Mouse (Mus musculus) cortical plate, adult 2 months (tissue): Measurements from ENCODE around the gene Hpd. TPM values are rescaled to one million over a fixed set of nuclear protein-coding genes. Genes with fewer than 3 reads are reported as not detected.
A peak's percentile ranks its signal among the peaks of the same experiment; 100 is the strongest.
"Not testable (repeated sequence)": the region's sequence is repeated elsewhere in the genome, so short reads cannot be mapped to it uniquely, and the experiment has no call there.

Experiments used
- H3K27ac ChIP-seq: fragments of 200-500 bp; 2 replicates; pipeline ENCODE4 v1.5.1; 2012; ENCODE audit warnings: low read length, control low read depth, inconsistent platforms; ENCODE audit not compliant: insufficient read depth
- H3K4me1 ChIP-seq: fragments of 200-500 bp; 2 replicates; pipeline ENCODE4 v1.6.1; 2011; ENCODE audit warnings: low read length; ENCODE audit not compliant: control insufficient read depth, insufficient read depth
- H3K4me3 ChIP-seq: fragments of 200-500 bp; 2 replicates; pipeline ENCODE4 v1.5.1; 2011; ENCODE audit warnings: mild to moderate bottlenecking, low read length, control low read depth; ENCODE audit not compliant: insufficient read depth
- CTCF ChIP-seq: fragments of 200-500 bp; IDR thresholded peaks from 2 replicates; pipeline ENCODE4 v1.5.1; 2011; ENCODE audit warnings: mild to moderate bottlenecking, control low read depth, low read length; ENCODE audit not compliant: insufficient read depth; ENCODE audit errors: extremely low read depth
- POLR2A ChIP-seq: fragments of 200-500 bp; IDR thresholded peaks from 2 replicates; pipeline ENCODE4 v1.6.1; 2011; ENCODE audit warnings: mild to moderate bottlenecking, low read length, control low read depth; ENCODE audit not compliant: insufficient read depth; ENCODE audit errors: extremely low read depth
- polyA plus RNA-seq: library from polyadenylated mRNA; depleted of rRNA; stranded (reverse); fragments of >200 nt; gene quantifications from 2 replicates; pipeline ENCODE4 v1.2.3, GENCODE M21; 2012; rRNA removed

The Hpd gene
- not detected in 2 replicates for polyA plus RNA-seq

DNA sequence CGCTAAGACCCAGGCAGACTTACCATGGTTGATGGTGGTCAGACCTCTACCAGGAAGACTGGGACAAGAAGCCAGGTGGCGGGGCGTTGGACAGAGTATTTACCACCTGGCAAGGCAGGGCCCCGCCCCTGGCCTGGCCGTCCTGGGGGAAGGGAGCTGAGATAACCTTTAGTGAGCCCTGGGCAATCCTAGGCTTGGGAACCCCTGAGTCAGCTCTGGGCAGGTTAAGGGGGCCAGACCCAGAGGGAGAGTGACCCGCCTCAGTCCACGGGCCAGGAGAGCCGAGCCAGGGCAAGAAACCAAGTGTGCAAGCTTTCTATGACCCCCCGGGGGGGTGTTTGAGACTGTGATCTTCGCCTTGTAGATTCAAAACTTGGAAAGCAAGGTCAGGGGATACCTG lies at the start of gene Hpd:
Gene Hpd, minus strand, starts transcription at position 77 of the 400 bp plus-strand sequence.
- H3K27ac ChIP-seq: no peak within 1 kb of the TSS
- TF ChIP-seq POLR2A (no peak), CTCF (no peak)

DNA sequence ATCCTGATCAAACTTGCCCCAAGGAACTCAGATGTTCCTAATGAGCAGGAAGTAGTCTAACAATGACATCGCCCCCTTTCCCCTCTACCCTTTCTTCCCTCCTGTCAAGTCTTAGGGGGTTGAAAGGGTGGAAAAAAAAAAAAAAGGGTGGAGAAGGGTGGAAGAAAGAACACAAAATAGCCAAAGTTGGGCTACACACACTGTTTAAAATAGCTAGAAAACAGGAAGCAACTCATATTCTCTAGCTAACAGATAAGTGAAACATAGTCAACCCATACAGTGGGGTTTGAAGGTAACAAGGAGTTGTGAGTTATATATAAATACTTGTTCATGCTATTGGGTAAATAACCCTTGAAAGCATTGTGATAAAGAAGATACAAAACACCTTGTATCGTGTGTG lies 49.7 kb upstream of the Hpd start:
- Histone ChIP-seq H3K4me1 (peaks cover 8% of the 10 kb centered on the region; the same call in 1 of the 2 replicates), H3K27ac (no peak overlapping the region), H3K4me3 (no peak overlapping the region)
- TF ChIP-seq CTCF (no peak), POLR2A (no peak)

More for the DNA sequence above, at the start of gene Hpd:
- no peak within 1 kb of the TSS for H3K4me3 ChIP-seq
- H3K4me1 ChIP-seq: no peaks in the 10 kb centered on the region

DNA sequence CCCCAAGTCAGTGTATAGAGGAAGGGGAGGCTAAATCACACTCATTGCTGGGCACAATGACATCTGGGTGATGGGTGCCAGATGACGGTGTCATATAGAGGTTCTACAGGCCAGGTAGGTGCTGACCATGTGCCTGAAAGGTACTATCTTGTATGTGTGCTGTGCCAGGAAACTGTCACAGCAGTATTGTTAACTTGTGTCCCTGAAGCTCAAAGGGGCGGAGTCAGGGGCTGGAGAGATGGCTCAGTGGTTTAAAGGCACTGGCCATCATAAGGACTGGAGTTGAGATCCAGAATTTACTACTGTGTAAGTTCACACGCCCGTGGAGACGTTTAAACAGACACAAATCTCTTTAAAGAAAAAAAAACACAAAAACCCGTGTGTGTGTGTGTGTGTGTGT lies 46.8 kb upstream of the Hpd start:
- TF ChIP-seq POLR2A (no peak), CTCF (no peak)
- Histone ChIP-seq H3K4me3 (no peak overlapping the region; the same call in 1 of the 2 replicates), H3K4me1 (peaks cover 4% of the 10 kb centered on the region; the same call in 1 of the 2 replicates), H3K27ac (no peak overlapping the region)

DNA sequence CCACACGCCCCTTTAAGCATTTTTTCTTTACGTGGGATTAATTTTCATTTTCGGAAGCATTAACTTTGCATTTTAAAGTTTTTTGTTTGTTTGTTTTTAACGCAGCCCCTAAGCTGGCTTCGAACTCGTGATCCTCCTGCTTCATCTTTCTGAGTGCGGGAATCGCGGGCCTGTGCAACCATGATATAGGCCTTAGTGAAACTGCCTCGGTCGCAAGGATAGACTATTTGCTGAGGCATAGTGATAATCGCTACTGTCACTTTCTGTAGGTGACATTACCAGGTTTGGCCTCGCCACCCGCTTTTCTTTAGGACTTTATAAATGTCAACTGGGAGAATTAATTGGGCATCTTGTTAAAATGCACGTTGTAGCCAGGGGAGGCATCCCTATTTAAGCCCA lies 46.0 kb upstream of the Hpd start:
- Histone ChIP-seq H3K27ac (no peak overlapping the region), H3K4me1 (peaks cover 4% of the 10 kb centered on the region; the same call in 1 of the 2 replicates), H3K4me3 (peak overlapping the region; percentile 86)
- TF ChIP-seq CTCF: no peak
- TF ChIP-seq POLR2A: no peak

DNA sequence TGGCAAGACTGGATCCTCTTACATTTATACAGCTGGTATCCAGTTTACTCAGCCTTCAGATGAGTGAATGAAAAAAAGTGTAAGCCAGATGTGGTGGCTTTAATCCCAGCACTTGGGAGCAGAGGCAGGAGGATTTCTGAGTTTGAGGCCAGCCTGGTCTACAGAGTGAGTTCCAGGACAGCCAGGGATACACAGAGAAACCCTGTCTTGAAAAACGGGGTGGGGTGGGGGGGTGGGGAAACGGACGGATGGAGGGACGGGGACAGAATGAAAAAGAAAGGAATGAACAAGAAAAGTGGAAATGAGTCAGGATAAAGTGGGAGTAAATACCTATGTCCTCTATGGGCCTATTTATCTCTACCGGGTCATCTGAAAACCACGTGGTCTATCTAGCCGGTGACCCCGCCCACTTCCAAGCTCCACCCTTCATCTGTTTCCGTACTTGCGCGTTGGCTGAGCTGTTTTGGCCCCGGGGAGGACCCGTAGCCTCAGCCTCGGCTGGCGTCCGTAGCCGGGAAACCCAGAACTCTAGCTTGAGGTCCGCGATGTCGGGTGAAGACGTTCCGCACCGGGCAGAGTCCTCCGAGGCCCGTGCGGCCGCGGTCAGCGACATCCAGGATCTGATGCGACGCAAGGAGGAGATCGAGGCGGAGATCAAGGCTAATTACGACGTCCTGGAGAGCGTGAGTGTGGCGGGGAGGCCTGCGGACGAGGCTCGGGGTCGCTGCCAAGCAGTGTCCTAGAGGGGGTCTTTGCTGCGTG lies 45.4 kb upstream of the Hpd start:
- peak overlapping the region; percentile 86 for H3K4me3 ChIP-seq
- H3K27ac ChIP-seq: no peak overlapping the region
- TF ChIP-seq CTCF (no peak), POLR2A (peak; percentile 47; the same call in 1 of the 2 replicates)
- H3K4me1 ChIP-seq: peaks cover 4% of the 10 kb centered on the region; the same call in 1 of the 2 replicates

DNA sequence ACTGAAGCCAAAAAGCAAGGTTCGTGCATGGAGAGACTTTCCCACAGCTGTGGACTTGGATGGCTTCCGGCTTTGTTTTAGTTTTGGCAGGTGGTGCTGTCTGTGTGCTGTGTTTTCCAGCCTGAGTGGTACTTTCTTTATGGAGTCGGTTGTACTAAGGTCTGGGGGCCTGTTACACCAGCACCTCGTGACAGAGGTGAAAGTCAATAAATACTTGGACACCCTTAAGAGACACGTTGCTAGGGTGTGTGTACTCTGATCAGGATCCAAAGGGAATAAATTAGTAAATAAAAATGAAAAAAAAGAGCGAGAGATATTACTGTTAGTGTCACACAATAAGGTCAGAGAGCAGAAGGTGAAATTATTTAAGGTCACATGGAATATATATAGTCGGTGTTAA lies 44.3 kb upstream of the Hpd start:
- TF ChIP-seq POLR2A (no peak), CTCF (no peak)
- Histone ChIP-seq H3K4me1 (peaks cover 4% of the 10 kb centered on the region; the same call in 1 of the 2 replicates), H3K27ac (no peak overlapping the region), H3K4me3 (no peak overlapping the region)

DNA sequence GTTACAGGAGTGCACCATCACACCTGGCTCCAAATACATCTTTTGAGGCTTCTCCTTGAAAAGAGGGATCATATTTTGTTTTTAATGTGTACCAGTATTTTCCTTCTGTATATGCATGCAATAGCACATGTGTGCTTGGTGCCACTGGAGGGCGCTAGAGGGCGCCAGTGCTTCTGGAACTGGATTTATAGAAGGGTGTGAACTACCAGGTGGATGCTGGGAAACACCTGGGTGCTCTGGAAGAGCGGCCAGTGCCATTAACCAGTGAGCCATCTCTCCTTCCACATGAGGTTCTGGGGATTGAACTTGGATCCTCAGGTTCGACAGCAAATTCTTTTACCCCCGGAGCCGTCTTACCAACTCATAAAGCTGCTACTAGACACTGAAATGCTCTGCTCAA lies 41.3 kb upstream of the Hpd start:
- not testable (repeated sequence) for H3K27ac ChIP-seq, H3K4me3 ChIP-seq, H3K4me1 ChIP-seq

DNA sequence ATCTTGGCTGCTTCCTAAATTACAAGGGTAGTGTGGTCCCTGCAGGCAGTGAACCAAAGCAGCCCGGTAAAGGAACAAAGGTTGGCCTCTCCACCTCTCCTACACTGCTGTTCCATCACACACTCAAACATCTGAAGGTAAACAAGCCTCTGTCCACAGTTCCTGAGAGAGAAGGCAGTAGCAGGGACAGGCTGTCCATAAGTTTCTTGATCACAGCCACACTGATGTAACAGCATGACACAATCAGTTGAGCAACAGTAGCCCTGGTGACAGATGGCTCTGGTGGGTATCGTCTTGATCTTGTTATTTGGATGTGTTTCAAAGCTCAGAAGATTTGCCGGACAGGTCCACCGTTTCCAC lies 40.5 kb upstream of the Hpd start:
- H3K27ac ChIP-seq: no peak overlapping the region
- H3K4me3 ChIP-seq: no peak overlapping the region
- no peak for TF ChIP-seq POLR2A
- no peak for TF ChIP-seq CTCF
- no peaks in the 10 kb centered on the region for H3K4me1 ChIP-seq

DNA sequence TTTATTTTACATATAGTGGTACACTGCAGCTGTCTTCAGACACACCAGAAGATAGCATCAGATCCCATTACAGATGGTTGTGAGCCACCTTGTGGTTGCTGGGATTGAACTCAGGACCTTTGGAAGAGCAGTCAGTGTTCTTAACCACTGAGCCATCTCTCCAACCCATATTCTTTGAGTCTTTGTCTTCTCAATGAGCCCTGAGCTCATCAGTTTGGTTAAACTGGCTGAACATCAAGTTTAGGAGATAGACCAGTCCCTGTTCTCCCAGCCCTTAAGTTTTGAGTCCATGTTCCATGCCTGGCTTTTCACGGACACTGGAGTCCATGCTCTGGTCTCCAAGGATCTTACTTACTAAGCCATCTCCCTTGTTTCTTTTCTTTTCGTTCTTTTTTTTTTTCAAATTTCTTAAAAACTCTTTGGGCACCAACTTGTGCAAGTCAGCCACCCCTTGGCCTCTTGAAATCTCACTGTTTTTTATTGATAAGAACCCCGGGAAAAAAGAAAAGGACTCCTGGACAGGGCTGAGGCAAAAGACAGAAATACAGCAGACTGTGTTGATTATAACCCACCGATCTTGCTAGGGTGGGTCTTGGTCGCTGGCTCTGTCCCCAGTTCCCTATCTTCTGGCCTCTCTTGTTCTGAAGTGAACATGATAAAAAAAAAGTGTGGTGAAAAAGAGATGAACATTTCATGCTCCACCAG lies 40.0 kb upstream of the Hpd start:
- not testable (repeated sequence) for H3K4me3 ChIP-seq, H3K4me1 ChIP-seq, H3K27ac ChIP-seq

DNA sequence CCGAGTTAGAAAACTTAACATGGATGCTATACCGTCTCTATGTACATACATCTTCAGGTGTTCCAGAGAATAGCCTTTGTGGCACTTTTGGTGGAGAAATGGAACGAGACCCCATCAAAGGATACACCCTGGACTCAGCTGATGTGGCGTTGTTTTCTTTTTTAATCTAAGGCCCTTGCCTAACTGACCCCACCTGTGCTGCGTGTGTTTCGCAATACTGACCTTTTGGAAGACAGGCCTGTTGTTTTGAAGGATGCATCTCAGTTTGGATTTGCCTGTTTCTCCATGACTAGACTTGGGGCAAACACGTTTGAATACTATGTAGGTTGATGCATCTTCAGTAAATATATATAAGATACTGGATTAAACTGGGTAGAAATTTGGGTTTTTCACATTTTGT lies 21.1 kb upstream of the Hpd start:
- H3K27ac ChIP-seq, H3K4me1 ChIP-seq, H3K4me3 ChIP-seq: not testable (repeated sequence)

DNA sequence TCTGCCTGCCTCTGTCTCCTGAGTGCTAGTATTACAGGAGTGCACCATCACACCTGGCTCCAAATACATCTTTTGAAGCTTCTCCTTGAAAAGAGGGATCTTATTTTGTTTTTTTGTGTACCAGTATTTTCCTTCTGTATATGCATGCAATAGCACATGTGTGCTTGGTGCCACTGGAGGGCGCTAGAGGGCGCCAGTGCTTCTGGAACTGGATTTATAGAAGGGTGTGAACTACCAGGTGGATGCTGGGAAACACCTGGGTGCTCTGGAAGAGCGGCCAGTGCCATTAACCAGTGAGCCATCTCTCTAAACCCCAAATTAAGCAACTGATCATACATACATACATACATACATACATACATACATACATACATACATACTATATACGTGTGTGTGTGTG lies 20.2 kb upstream of the Hpd start:
- H3K4me1 ChIP-seq, H3K27ac ChIP-seq, H3K4me3 ChIP-seq: not testable (repeated sequence)
